Mouse (Mus musculus) CH12.LX (cell line): Measurements from ENCODE around the gene Scarb1. TPM values are rescaled to one million over a fixed set of nuclear protein-coding genes. Genes with fewer than 3 reads are reported as not detected.
A peak's percentile ranks its signal among the peaks of the same experiment; 100 is the strongest.

ENCODE experiments used
- DNase-seq: peaks from one replicate; pipeline ENCODE4 v3.0.0-alpha.2; 2013; ENCODE audit errors: extremely low read depth
- H3K27ac ChIP-seq: 2 replicates; pipeline ENCODE4 v1.5.1; 2012; ENCODE audit warnings: low read depth, mild to moderate bottlenecking, control low read depth, moderate library complexity; ENCODE audit not compliant: insufficient read depth
- H3K27me3 ChIP-seq: replicated peaks from 2 replicates; pipeline ENCODE3; 2012; ENCODE audit warnings: inconsistent platforms
- H3K36me3 ChIP-seq, 2 experiments: replicated peaks in 1 of 2; 2 replicates each; pipeline versions ENCODE3 to v1.6.1; 2012; ENCODE audit warnings: inconsistent platforms in 1 of 2, low read length in 1 of 2, mild to moderate bottlenecking in 1 of 2, mixed read lengths in 1 of 2, moderate library complexity in 1 of 2; ENCODE audit not compliant: control insufficient read depth in 1 of 2, insufficient read depth in 1 of 2
- H3K4me1 ChIP-seq, 2 experiments: 2 replicates each; pipeline ENCODE4 v1.6.1; 2012; ENCODE audit warnings: inconsistent platforms in 1 of 2, moderate library complexity in 1 of 2; ENCODE audit not compliant: insufficient read depth in 2 of 2, control insufficient read depth in 1 of 2
- H3K4me2 ChIP-seq: 2 replicates; pipeline ENCODE4 v1.6.1; 2012; ENCODE audit warnings: low read depth, mild to moderate bottlenecking, control low read depth; ENCODE audit not compliant: poor library complexity, insufficient read depth, severe bottlenecking
- H3K4me3 ChIP-seq, 3 experiments: fragments of 150-350 bp in 1 of 3; sonication (generic) in 1 of 3; replicated peaks in 1 of 3; 2 replicates each; pipeline versions ENCODE3 to v1.5.1; 2011 to 2012; ENCODE audit warnings: low read depth in 2 of 3, low read length in 2 of 3, mild to moderate bottlenecking in 2 of 3, moderate library complexity in 2 of 3, control low read depth in 1 of 3, improper control_type of control experiment in 1 of 3, inconsistent platforms in 1 of 3, mixed read lengths in 1 of 3; ENCODE audit not compliant: poor library complexity in 1 of 3
- H3K79me2 ChIP-seq: replicated peaks from 2 replicates; pipeline ENCODE4 v1.6.1; 2012; ENCODE audit warnings: mild to moderate bottlenecking, moderate library complexity; ENCODE audit not compliant: control insufficient read depth, poor library complexity, insufficient read depth, severe bottlenecking; ENCODE audit errors: extremely low read depth
- H3K9ac ChIP-seq: 2 replicates; pipeline ENCODE4 v1.6.1; 2012; ENCODE audit warnings: low read depth, mild to moderate bottlenecking, control low read depth, moderate library complexity; ENCODE audit not compliant: insufficient read depth
- H3K9me3 ChIP-seq: replicated peaks from 2 replicates; pipeline ENCODE3; 2012; ENCODE audit warnings: low read length, inconsistent platforms, mixed read lengths
- CTCF ChIP-seq, 2 experiments: IDR thresholded peaks in 1 of 2; conservative IDR thresholded peaks in 1 of 2; 2 replicates each; pipeline ENCODE4 v1.5.1; 2011 to 2012; ENCODE audit warnings: low read depth in 2 of 2, low read length in 2 of 2, improper control_type of control experiment in 1 of 2, inconsistent platforms in 1 of 2, mild to moderate bottlenecking in 1 of 2, moderate library complexity in 1 of 2
- ETS1 ChIP-seq: conservative IDR thresholded peaks from 2 replicates; pipeline ENCODE4 v1.6.1; 2012; ENCODE audit warnings: low read depth, mild to moderate bottlenecking, inconsistent platforms, low read length, improper control_type of control experiment, moderate library complexity
- HCFC1 ChIP-seq: IDR thresholded peaks from 2 replicates; pipeline ENCODE4 v1.6.1; 2012; ENCODE audit warnings: low read depth, mild to moderate bottlenecking, inconsistent platforms, low read length, improper control_type of control experiment
- JUN ChIP-seq: IDR thresholded peaks from 2 replicates; pipeline ENCODE4 v1.6.1; 2011; ENCODE audit warnings: low read depth, mild to moderate bottlenecking, low read length, improper control_type of control experiment, moderate library complexity; ENCODE audit not compliant: insufficient read depth
- JUND ChIP-seq: conservative IDR thresholded peaks from 2 replicates; pipeline ENCODE4 v1.6.1; 2011; ENCODE audit warnings: low read depth, low read length, improper control_type of control experiment
- MAFK ChIP-seq: IDR thresholded peaks from 2 replicates; pipeline ENCODE4 v1.6.1; 2011; ENCODE audit warnings: low read length, improper control_type of control experiment; ENCODE audit not compliant: insufficient replicate concordance
- MAX ChIP-seq: IDR thresholded peaks from 2 replicates; pipeline ENCODE4 v1.6.1; 2011; ENCODE audit warnings: low read length, improper control_type of control experiment
- MAZ ChIP-seq: IDR thresholded peaks from 2 replicates; pipeline ENCODE4 v1.6.1; 2012; ENCODE audit warnings: low read depth, mild to moderate bottlenecking, inconsistent platforms, low read length, improper control_type of control experiment, moderate library complexity
- MEF2A ChIP-seq: IDR thresholded peaks from 2 replicates; pipeline ENCODE4 v1.6.1; 2014; ENCODE audit warnings: low read depth, mild to moderate bottlenecking, inconsistent platforms, low read length, improper control_type of control experiment, borderline replicate concordance
- MYC ChIP-seq: IDR thresholded peaks from 2 replicates; pipeline ENCODE4 v1.6.1; 2011; ENCODE audit warnings: low read depth, mild to moderate bottlenecking, improper control_type of control experiment, low read length
- NRF1 ChIP-seq: IDR thresholded peaks from 2 replicates; pipeline ENCODE4 v1.6.1; 2014; ENCODE audit warnings: low read depth, mild to moderate bottlenecking, inconsistent platforms, low read length, improper control_type of control experiment, moderate library complexity
- TBP ChIP-seq: conservative IDR thresholded peaks from 2 replicates; pipeline ENCODE4 v1.6.1; 2011; ENCODE audit warnings: low read depth, low read length, improper control_type of control experiment
- TCF12 ChIP-seq: IDR thresholded peaks from 2 replicates; pipeline ENCODE4 v1.6.1; 2014; ENCODE audit warnings: low read depth, mild to moderate bottlenecking, inconsistent platforms, low read length, improper control_type of control experiment
- UBTF ChIP-seq: IDR thresholded peaks from 2 replicates; pipeline ENCODE4 v1.6.1; 2012; ENCODE audit warnings: low read depth, mild to moderate bottlenecking, inconsistent platforms, low read length, improper control_type of control experiment, moderate library complexity
- USF1 ChIP-seq: IDR thresholded peaks from 2 replicates; pipeline ENCODE4 v1.6.1; 2014; ENCODE audit warnings: low read depth, mild to moderate bottlenecking, inconsistent platforms, low read length, improper control_type of control experiment
- USF2 ChIP-seq: conservative IDR thresholded peaks from 2 replicates; pipeline ENCODE4 v1.6.1; 2011; ENCODE audit warnings: low read depth, low read length, improper control_type of control experiment
- ZC3H11A ChIP-seq: IDR thresholded peaks from 2 replicates; pipeline ENCODE4 v1.6.1; 2012; ENCODE audit warnings: low read depth, mild to moderate bottlenecking, inconsistent platforms, low read length, improper control_type of control experiment
- ZMIZ1 ChIP-seq: IDR thresholded peaks from 2 replicates; pipeline ENCODE4 v1.6.1; 2012; ENCODE audit warnings: low read depth, mild to moderate bottlenecking, inconsistent platforms, low read length, improper control_type of control experiment
- dilution Hi-C: fragments of 300-500 bp; cut with MboI; formaldehyde crosslinking; loops from 2 replicates; pipeline ENCODE4 v1.14.3; 2020; ENCODE audit warnings: low sequenced_read_pairs; ENCODE audit not compliant: extremely low pct_unique_long_range_greater_than_20kb, extremely low pct_ligation_motif_present
- in situ Hi-C: fragments of 300-500 bp; cut with MboI; formaldehyde crosslinking; loops from 3 replicates; pipeline ENCODE4 v1.14.3; 2019; ENCODE audit warnings: low sequenced_read_pairs, low pct_ligation_motif_present, low pct_unique_long_range_greater_than_20kb, mixed read lengths
- polyA plus RNA-seq: library from polyadenylated mRNA; unstranded; fragments of >175 nt; gene quantifications from 2 replicates; pipeline ENCODE4 v1.2.1, GENCODE M21; 2012; ENCODE audit warnings: low read depth; ENCODE audit not compliant: insufficient read length
- total RNA-seq, 2 experiments: library from RNA; depleted of rRNA; stranded (reverse); fragments of 300-350 nt in 1 of 2; fragments of >200 nt in 1 of 2; gene quantifications; 2 replicates each; pipeline ENCODE4 v1.2.3; 2012 to 2014

The Scarb1 gene
- total and polyA plus RNA-seq, 3 experiments = 11.6 to 24.7 (median 20.0) TPM

- H3K27ac ChIP-seq = no peak overlapping the region
- H3K36me3 ChIP-seq = no peaks in the 10 kb centered on the region
- TF ChIP-seq TCF12 = no peak
- TF ChIP-seq ZMIZ1 = no peak
- TF ChIP-seq HCFC1 = no peak
- TF ChIP-seq USF1 = no peak
- no peak for TF ChIP-seq MAFK
- TF ChIP-seq CTCF (conservative IDR thresholded peaks at IDR 0.05 in 1 of 2, IDR thresholded peaks at IDR 0.05 in 1 of 2; ENCODE audit: low read depth in 2 of 2, low read length in 2 of 2) = peak; percentile 23 to 37; a peak in 3 of 4 replicates
- peaks cover 0 to 26% of the 10 kb centered on the region in 2 experiments; a peak in 2 of 4 replicates for H3K4me1 ChIP-seq
- no peak overlapping the region for H3K9ac ChIP-seq
- DNase-seq = no peak
- dilution Hi-C loops (no loop called here), in situ Hi-C loops (loop anchor here (5.0 kb wide), 2 partner anchors 87 to 368 kb away; no protein-coding TSS in a partner anchor)
- H3K4me2 ChIP-seq = no peak overlapping the region
- no peaks in the 10 kb centered on the region for H3K79me2 ChIP-seq
- peaks cover 7% of the 10 kb centered on the region for H3K9me3 ChIP-seq
- peaks cover 6% of the 10 kb centered on the region for H3K27me3 ChIP-seq
- no peak overlapping the region for H3K4me3 ChIP-seq
Measured at GRCm38 (mm10) chr5:125269836-125270235, 71.1 kb downstream of the Scarb1 start.

- no peak overlapping the region for H3K9ac ChIP-seq
- in situ Hi-C loops = no loop called here
- peaks cover 7% of the 10 kb centered on the region for H3K9me3 ChIP-seq
- DNase-seq = no peak
- no peak overlapping the region for H3K4me3 ChIP-seq
- peaks cover 6% of the 10 kb centered on the region for H3K27me3 ChIP-seq
- dilution Hi-C loops = no loop called here
- no peaks in the 10 kb centered on the region for H3K79me2 ChIP-seq
- TF ChIP-seq ZC3H11A (no peak), TCF12 (no peak), USF2 (no peak), ETS1 (no peak), MAX (no peak), HCFC1 (no peak), UBTF (no peak), JUN (no peak), NRF1 (no peak), MYC (no peak), USF1 (no peak), MAZ (no peak), ZMIZ1 (no peak), JUND (no peak), MEF2A (no peak), TBP (no peak), MAFK (no peak)
- H3K4me2 ChIP-seq = no peak overlapping the region
- H3K36me3 ChIP-seq = no peaks in the 10 kb centered on the region
- no peak overlapping the region for H3K27ac ChIP-seq
- H3K4me1 ChIP-seq = peaks cover 0 to 22% of the 10 kb centered on the region in 2 experiments; a peak in 2 of 4 replicates
Measured at GRCm38 (mm10) chr5:125269399-125269798, 71.5 kb downstream of the Scarb1 start.
